Mouse (Mus musculus) c-Kit-negative CD71-positive TER-119-positive erythroid progenitor cells, embryonic 14.5 days (primary cell): ENCODE data around the gene Olfr462.
"Not testable (repeated sequence)": the region's sequence is repeated elsewhere in the genome, so short reads cannot be mapped to it uniquely, and the experiment has no call there.

Experiments used
- DNase-seq: peaks from one replicate; pipeline ENCODE4 v3.0.0-alpha.2; 2013; ENCODE audit warnings: low read depth, low spot score

The Olfr462 gene

GRCm38 (mm10) chr11:87892168-87892567 lies at the start of gene Olfr462:
TSS of gene Olfr462 (minus strand) at chr11:87892268.
- no peak for DNase-seq

GRCm38 (mm10) chr11:87935467-87935866 lies 43.4 kb upstream of the Olfr462 start:
- DNase-seq: no peak

GRCm38 (mm10) chr11:87933731-87934130 lies 41.7 kb upstream of the Olfr462 start:
- no peak for DNase-seq

GRCm38 (mm10) chr11:87930348-87930747 lies 38.3 kb upstream of the Olfr462 start:
- no peak for DNase-seq

GRCm38 (mm10) chr11:87920966-87921365 lies 28.9 kb upstream of the Olfr462 start, which contains the start of gene Olfr464:
TSS of gene Olfr464 (minus strand) at chr11:87920967.
- DNase-seq: no peak

GRCm38 (mm10) chr11:87920301-87920700 lies 28.2 kb upstream of the Olfr462 start:
- no peak for DNase-seq

- no peak for DNase-seq
These were observed 23.9 kb upstream of the Olfr462 start for GRCm38 (mm10) chr11:87916005-87916404.

- DNase-seq: no peak
These were observed 12.3 kb upstream of the Olfr462 start for GRCm38 (mm10) chr11:87904331-87904730.

GRCm38 (mm10) chr11:87897287-87897686 lies 5.2 kb upstream of the Olfr462 start, which contains the start of gene Olfr463:
TSS of gene Olfr463 (minus strand) at chr11:87897387.
- DNase-seq: no peak

- DNase-seq: no peak
These were observed 7.2 kb downstream of the Olfr462 start for GRCm38 (mm10) chr11:87884856-87885255.

GRCm38 (mm10) chr11:87883493-87883892 lies 8.6 kb downstream of the Olfr462 start:
- peak; percentile 12 for DNase-seq

- no peak for DNase-seq
These were observed 10.4 kb downstream of the Olfr462 start for GRCm38 (mm10) chr11:87881714-87882113.

- DNase-seq: no peak
These were observed 12.2 kb downstream of the Olfr462 start for GRCm38 (mm10) chr11:87879826-87880225.

- DNase-seq: no peak
These were observed 16.6 kb downstream of the Olfr462 start, which contains the start of gene Epx for GRCm38 (mm10) chr11:87875436-87875835. TSS of gene Epx (minus strand) at chr11:87875536.

- DNase-seq: no peak
These were observed 20.3 kb downstream of the Olfr462 start for GRCm38 (mm10) chr11:87871766-87872165.

GRCm38 (mm10) chr11:87870096-87870495 lies 22.0 kb downstream of the Olfr462 start:
- no peak for DNase-seq

GRCm38 (mm10) chr11:87866891-87867290 lies 25.2 kb downstream of the Olfr462 start:
- DNase-seq: not testable (repeated sequence)

GRCm38 (mm10) chr11:87862805-87863204 lies 29.3 kb downstream of the Olfr462 start:
- DNase-seq: no peak

GRCm38 (mm10) chr11:87860426-87860825 lies 31.6 kb downstream of the Olfr462 start:
- DNase-seq: no peak

- no peak for DNase-seq
These were observed 32.8 kb downstream of the Olfr462 start for GRCm38 (mm10) chr11:87859273-87859672.

GRCm38 (mm10) chr11:87854550-87854949 lies 37.5 kb downstream of the Olfr462 start:
- no peak for DNase-seq

- no peak for DNase-seq
These were observed 38.5 kb downstream of the Olfr462 start for GRCm38 (mm10) chr11:87853597-87853954.

- peak; percentile 43 for DNase-seq
These were observed 39.1 kb downstream of the Olfr462 start, which contains the start of gene Mks1 for GRCm38 (mm10) chr11:87852690-87853596. TSS of gene Mks1 (plus strand) at chr11:87853215.
